Mouse (Mus musculus): ENCODE measurements around the gene Man1b1. TPM values are rescaled to one million over a fixed set of nuclear protein-coding genes. Genes with fewer than 3 reads are reported as not detected.

The Man1b1 gene
- polyA plus RNA-seq, 1 experiment from 2014 or later: 73.5 TPM

DNA sequence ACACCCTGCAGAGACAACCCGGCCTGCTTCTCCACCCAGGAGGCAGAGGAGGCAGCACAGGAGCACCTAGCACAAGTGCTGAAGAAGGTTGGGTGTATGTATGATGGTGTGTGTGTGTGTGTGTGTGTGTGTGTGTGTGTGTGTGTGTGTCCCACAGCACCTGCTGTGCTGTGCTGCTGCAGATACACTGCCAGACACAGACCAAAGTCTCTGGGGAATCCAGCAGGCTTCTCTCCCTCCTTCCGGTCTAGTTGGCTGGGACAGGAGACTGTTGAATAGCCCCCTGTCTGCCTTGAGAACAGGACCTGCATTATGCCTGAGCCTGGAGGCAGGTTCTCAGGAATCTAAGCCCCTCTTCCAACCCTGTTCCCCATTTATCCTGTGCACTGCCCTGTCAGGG is 41.3 kb downstream of the Man1b1 start:
- 17% methylated on average over 2 of the region's 2 CpGs for WGBS
- no peak overlapping the region for H3K27ac ChIP-seq

GRCm38 (mm10) chr2:25376589-25376988 is 44.5 kb downstream of the Man1b1 start:
- 62% methylated on average over 4 of the region's 4 CpGs for WGBS
- no peak for ATAC-seq (ENCODE audit: low FRiP score)
- no peak overlapping the region for H3K4me2 ChIP-seq (replicated peaks)

More for the DNA sequence above, 41.3 kb downstream of the Man1b1 start:
- no peak for ATAC-seq (ENCODE audit: low FRiP score)
- Histone ChIP-seq H3K27me3 (peaks cover 16% of the 10 kb centered on the region), H3K9ac (peak overlapping the region; percentile 70), H3K4me2 (replicated peaks) (peak overlapping the region; percentile 92), H3K4me3 (peak overlapping the region; percentile 72), H3K4me1 (peaks cover 29% of the 10 kb centered on the region), H3K36me3 (0 out of 2 replicates have a peak, but pooled peaks cover 8% of the 10 kb centered on the region), H3K9me3 (replicated peaks) (no peaks in the 10 kb centered on the region)

DNA sequence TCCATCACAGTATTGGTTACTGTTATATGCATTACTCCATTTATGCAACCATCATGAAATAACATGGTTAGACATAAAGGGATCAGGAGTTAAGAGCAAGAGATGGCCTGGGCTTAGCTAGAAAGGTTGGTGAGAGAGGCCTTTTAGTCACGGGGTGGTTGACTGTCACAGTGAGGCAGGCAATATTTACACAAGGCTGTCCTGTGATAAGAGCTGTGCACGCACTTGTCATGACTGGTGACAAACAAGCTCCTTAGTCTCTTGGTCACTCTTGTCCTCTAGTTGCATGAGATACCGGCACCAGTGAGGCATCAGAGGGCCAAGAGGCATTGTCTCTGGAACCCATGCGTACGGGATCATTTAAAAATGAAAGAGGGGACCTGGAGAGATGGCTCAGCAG is 52.4 kb downstream of the Man1b1 start:
- WGBS: 80% methylated on average over 5 of the region's 5 CpGs

More at GRCm38 (mm10) chr2:25376589-25376988, 44.5 kb downstream of the Man1b1 start:
- H3K9ac ChIP-seq: no peak overlapping the region
- no peaks in the 10 kb centered on the region for H3K9me3 ChIP-seq (replicated peaks)
- peaks cover 28% of the 10 kb centered on the region for H3K4me1 ChIP-seq
- H3K4me3 ChIP-seq: no peak overlapping the region
- peaks cover 11% of the 10 kb centered on the region; the same call in 1 of the 2 replicates for H3K27me3 ChIP-seq
- no peak overlapping the region for H3K27ac ChIP-seq
- H3K36me3 ChIP-seq: 0 out of 2 replicates have a peak, but pooled peaks cover 8% of the 10 kb centered on the region

DNA sequence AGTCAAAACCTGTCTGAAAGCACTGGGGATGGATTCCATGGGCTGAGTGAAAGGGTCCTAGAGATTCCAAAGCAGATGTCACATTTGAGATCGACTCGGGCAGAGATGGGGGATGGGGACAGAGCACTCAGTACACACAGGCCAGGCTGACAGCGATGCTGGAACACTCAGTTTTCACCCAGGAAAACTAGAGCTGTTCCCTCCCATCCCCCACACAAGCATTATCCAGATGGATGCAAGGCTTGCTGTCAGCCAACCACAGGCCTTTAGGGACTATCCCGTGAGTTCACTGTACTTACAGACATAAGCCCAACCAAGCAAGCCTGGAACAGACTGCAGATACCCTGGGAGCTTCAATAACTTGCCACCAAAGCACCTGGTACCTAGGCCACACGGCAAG is 59.1 kb downstream of the Man1b1 start:
- Histone ChIP-seq H3K9ac (no peak overlapping the region), H3K4me1 (peaks cover 14% of the 10 kb centered on the region), H3K36me3 (no peaks in the 10 kb centered on the region), H3K27ac (no peak overlapping the region), H3K4me3 (no peak overlapping the region), H3K4me2 (replicated peaks) (no peak overlapping the region), H3K27me3 (peaks cover 27% of the 10 kb centered on the region), H3K9me3 (replicated peaks) (no peaks in the 10 kb centered on the region)
- 82% methylated on average over 5 of the region's 5 CpGs for WGBS
- ATAC-seq (ENCODE audit: low FRiP score): no peak

More for the DNA sequence above, 52.4 kb downstream of the Man1b1 start:
- no peak overlapping the region for H3K9ac ChIP-seq
- H3K36me3 ChIP-seq: no peaks in the 10 kb centered on the region
- no peak overlapping the region for H3K4me2 ChIP-seq (replicated peaks)
- no peak overlapping the region for H3K4me3 ChIP-seq
- H3K9me3 ChIP-seq (replicated peaks): no peaks in the 10 kb centered on the region
- peaks cover 7% of the 10 kb centered on the region for H3K27me3 ChIP-seq
- no peak for ATAC-seq (ENCODE audit: low FRiP score)
- H3K27ac ChIP-seq: no peak overlapping the region
- no peaks in the 10 kb centered on the region for H3K4me1 ChIP-seq

DNA sequence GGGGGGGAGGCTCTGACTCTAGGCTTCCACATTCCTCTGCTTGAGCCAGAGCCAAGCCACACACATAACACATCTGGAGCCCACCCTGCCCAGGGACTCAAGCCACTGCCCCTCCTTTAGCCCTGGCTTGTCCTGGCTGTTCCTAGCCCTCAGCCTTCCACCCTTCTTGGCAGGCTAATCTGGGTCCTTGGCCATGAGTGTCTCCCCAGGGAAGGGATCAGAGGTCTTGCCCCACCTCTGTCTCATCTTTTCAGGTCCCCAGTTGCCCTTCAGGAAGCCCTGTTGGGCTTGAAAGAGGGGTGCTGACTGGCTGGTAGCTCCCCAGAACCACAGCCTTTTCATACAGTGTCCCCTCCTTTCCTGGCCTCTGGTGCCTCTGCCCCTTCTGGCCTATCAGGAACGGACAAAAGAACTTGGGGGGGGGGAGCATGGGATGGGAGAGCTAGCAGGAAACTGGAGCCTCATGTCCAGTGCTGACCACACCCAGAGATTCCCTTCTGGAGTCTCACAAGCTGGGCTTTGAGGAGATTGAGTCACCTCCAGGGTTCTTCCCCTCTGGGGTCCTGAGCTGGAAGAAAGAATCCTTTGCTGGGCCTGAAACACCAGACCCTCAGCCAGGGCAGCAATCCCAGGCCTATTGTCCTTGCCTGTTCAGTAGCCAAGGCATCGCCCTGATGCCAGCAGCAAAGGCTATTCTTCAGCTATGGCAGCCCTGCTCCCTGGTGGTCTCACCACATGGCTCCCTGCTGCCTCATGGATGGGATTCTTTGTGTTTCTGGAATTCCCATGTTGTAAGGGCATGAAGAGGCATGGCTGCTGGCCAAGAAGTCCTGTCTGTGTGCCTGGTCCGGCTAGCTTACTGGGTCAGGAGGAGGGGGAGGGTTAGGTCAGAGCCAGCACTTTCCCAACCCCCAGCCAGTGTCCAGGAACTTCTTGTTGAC is 62.4 kb downstream of the Man1b1 start:
- no peak for ATAC-seq (ENCODE audit: low FRiP score)
- 26% methylated on average over 3 of the region's 3 CpGs for WGBS
- no peak overlapping the region for H3K4me3 ChIP-seq
- no peaks in the 10 kb centered on the region for H3K36me3 ChIP-seq
- H3K9me3 ChIP-seq (replicated peaks): no peaks in the 10 kb centered on the region
- no peak overlapping the region for H3K9ac ChIP-seq
- no peak overlapping the region for H3K4me2 ChIP-seq (replicated peaks)
- peaks cover 58% of the 10 kb centered on the region for H3K27me3 ChIP-seq
- peaks cover 18% of the 10 kb centered on the region for H3K4me1 ChIP-seq
- H3K27ac ChIP-seq: no peak overlapping the region

DNA sequence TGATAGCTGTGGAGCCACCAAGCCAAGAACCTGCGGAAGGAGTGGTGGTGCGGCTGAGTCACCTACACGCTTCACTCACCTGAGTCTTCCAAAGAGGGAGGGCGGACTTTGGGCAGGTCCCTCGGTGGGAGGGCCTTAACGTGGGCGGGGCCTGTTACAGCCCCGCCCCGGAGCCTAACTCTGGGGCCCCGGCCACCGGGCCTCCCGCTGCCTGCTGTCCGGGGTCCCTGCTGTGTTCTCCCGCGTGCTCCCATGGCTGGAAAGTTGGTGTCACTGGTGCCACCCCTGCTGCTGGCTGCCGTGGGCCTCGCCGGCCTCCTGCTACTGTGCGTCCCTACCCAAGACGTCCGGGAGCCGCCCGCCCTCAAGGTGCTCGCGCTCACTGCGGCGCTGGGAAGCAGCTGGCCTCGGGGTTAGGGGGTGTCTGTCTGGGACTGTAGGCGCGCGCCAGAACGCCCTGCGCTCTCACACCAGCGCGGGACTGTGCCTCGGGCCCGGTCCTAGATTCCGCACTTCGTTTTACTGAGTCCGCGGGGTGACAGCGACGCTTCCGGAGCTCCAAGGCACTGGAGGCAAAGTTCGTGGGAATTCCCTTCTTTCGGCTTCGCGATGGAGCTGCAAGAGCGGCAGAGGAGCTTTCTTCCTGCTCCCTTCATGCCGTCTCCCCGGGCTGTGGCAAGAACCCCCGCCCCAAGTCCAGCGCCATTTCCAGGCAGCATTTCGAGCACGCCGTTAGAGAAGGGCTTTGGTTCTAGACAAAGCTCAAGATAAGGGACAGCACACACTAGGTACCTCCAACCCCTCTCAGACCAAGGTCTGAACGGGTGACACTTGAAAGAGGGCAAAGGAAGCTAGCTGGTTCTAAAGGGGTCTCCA is 63.8 kb downstream of the Man1b1 start, which contains the start of gene Entpd2:
TSS of gene Entpd2 (plus strand) at position 154 of the 876 bp plus-strand sequence.
- H3K27ac ChIP-seq: no peak within 1 kb of the TSS
- no peak for ATAC-seq (ENCODE audit: low FRiP score)
- peaks cover 72% of the 10 kb centered on the region for H3K27me3 ChIP-seq
- H3K4me2 ChIP-seq (replicated peaks): peak within 1 kb of the TSS; percentile 56
- peak within 1 kb of the TSS; percentile 31 for H3K4me3 ChIP-seq
- WGBS: 1% methylated on average over 56 of the region's 57 CpGs
- H3K4me1 ChIP-seq: peaks cover 22% of the 10 kb centered on the region
- no peaks in the 10 kb centered on the region for H3K9me3 ChIP-seq (replicated peaks)
- no peaks in the 10 kb centered on the region for H3K36me3 ChIP-seq
- 0 out of 2 replicates have a peak within 1 kb of the TSS, but pooled peaks have one; percentile 36 for H3K9ac ChIP-seq

DNA sequence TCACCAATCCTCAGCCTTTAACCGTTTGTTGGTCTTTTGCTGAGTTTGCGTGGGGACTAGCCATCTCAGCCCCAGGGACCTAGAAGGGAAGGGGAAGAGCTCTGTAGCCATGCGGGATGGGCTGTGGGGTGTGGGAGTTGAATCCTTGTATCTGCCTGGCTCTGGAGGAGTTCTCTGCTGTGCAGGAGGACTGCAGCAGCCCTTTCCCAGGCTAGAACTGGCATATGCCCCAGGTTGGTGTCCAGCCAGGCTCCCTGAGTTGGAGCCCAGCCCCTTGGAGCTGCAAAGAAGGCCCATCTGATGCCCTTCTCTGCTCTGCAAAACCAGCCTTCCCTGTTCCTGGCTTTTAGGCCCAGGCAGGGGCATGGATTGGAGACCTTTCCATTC is 64.5 kb downstream of the Man1b1 start:
- Histone ChIP-seq H3K9ac (no peak overlapping the region), H3K4me3 (peak overlapping the region; percentile 31; the same call in 1 of the 2 replicates), H3K27me3 (peaks cover 78% of the 10 kb centered on the region), H3K4me1 (peaks cover 22% of the 10 kb centered on the region), H3K9me3 (replicated peaks) (no peaks in the 10 kb centered on the region), H3K27ac (no peak overlapping the region), H3K4me2 (replicated peaks) (peak overlapping the region; percentile 56; the same call in 1 of the 2 replicates), H3K36me3 (no peaks in the 10 kb centered on the region)
- ATAC-seq (ENCODE audit: low FRiP score): no peak
- 32% methylated on average over 3 of the region's 3 CpGs for WGBS

- peaks cover 22% of the 10 kb centered on the region for H3K4me1 ChIP-seq
- 73% methylated on average over 1 of the region's 1 CpGs for WGBS
- H3K9me3 ChIP-seq (replicated peaks): no peaks in the 10 kb centered on the region
- H3K9ac ChIP-seq: no peak overlapping the region
- no peaks in the 10 kb centered on the region for H3K36me3 ChIP-seq
- H3K27me3 ChIP-seq: peaks cover 82% of the 10 kb centered on the region
- no peak overlapping the region for H3K4me2 ChIP-seq (replicated peaks)
- H3K27ac ChIP-seq: no peak overlapping the region
- ATAC-seq (ENCODE audit: low FRiP score): no peak
- H3K4me3 ChIP-seq: no peak overlapping the region
Measured at GRCm38 (mm10) chr2:25397010-25397409, 64.9 kb downstream of the Man1b1 start.

GRCm38 (mm10) chr2:25398065-25398464 is 65.9 kb downstream of the Man1b1 start:
- H3K9ac ChIP-seq: no peak overlapping the region
- no peak overlapping the region for H3K27ac ChIP-seq
- ATAC-seq (ENCODE audit: low FRiP score): no peak
- 91% methylated on average over 7 of the region's 7 CpGs for WGBS
- no peak overlapping the region for H3K4me3 ChIP-seq
- peaks cover 24% of the 10 kb centered on the region for H3K4me1 ChIP-seq
- peaks cover 85% of the 10 kb centered on the region for H3K27me3 ChIP-seq
- no peak overlapping the region for H3K4me2 ChIP-seq (replicated peaks)
- H3K36me3 ChIP-seq: no peaks in the 10 kb centered on the region
- H3K9me3 ChIP-seq (replicated peaks): no peaks in the 10 kb centered on the region

DNA sequence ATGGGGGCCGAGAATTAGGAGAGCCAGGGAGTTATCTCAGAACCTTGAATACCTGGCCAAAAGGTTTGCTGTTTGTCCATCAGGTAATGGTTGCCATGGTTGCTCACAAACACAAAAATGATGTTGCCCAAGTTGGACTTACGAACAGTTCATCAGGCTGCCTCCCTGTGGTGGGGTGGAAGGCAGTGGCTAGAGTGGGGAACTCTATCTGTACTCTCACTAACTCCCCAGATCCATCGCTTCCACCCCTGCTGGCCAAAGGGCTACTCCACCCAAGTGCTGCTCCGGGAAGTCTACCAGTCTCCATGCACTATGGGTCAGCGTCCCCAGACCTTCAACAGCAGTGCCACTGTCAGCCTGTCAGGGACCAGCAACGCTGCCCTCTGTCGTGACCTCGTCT is 66.9 kb downstream of the Man1b1 start, which contains the start of gene Npdc1:
TSS of gene Npdc1 (plus strand) at position 301 of the 400 bp plus-strand sequence.
- WGBS: 61% methylated on average over 8 of the region's 8 CpGs
- Histone ChIP-seq H3K4me2 (replicated peaks) (no peak within 1 kb of the TSS), H3K9ac (no peak within 1 kb of the TSS), H3K27ac (no peak within 1 kb of the TSS), H3K4me1 (peaks cover 30% of the 10 kb centered on the region), H3K9me3 (replicated peaks) (no peaks in the 10 kb centered on the region), H3K36me3 (no peaks in the 10 kb centered on the region), H3K4me3 (no peak within 1 kb of the TSS), H3K27me3 (peaks cover 82% of the 10 kb centered on the region)
- no peak for ATAC-seq (ENCODE audit: low FRiP score)

DNA sequence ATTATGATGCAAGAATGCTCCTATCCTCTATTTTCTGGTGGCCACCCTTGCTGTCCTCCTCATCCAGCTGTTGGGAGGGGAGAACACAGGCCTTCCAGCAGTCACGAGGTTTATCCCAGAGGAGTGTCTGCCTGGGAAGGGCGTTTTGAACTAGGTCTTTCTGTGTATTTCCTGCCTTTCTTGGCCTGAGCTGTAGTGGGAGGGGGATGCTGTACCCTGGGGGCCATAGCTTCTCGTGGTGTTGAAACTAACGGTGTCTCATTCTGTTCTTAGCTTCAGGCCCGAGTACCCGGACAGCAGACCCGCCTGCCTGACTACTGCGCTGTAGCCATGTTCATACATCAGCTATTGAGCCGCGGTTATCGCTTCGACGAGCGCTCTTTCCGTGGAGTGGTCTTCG is 68.2 kb downstream of the Man1b1 start:
- Histone ChIP-seq H3K4me1 (peaks cover 31% of the 10 kb centered on the region), H3K27ac (no peak overlapping the region), H3K4me3 (peak overlapping the region; percentile 14), H3K36me3 (no peaks in the 10 kb centered on the region), H3K27me3 (peaks cover 70% of the 10 kb centered on the region), H3K9ac (no peak overlapping the region), H3K9me3 (replicated peaks) (no peaks in the 10 kb centered on the region), H3K4me2 (replicated peaks) (peak overlapping the region; percentile 44)
- WGBS: 21% methylated on average over 16 of the region's 16 CpGs
- ATAC-seq (ENCODE audit: low FRiP score): no peak

DNA sequence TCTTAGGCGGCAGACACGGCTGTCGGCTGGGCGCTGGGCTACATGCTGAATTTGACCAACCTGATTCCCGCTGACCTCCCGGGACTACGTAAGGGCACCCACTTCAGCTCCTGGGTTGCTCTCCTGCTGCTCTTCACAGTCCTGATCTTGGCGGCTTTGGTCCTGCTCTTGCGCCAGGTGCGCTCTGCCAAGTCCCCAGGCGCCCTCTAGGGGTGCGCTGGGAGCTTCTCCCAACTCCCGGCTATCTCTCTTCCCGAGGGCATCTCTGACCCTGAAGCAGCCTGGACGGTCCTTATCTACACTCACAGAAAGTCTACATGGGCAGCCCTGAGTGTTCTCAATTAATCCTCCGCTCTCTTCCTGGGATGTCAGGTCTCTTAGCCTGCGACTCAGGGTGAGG is 68.6 kb downstream of the Man1b1 start:
- WGBS: 2% methylated on average over 17 of the region's 17 CpGs

More for the DNA sequence above, 68.6 kb downstream of the Man1b1 start:
- Histone ChIP-seq H3K4me2 (replicated peaks) (peak overlapping the region; percentile 44), H3K9me3 (replicated peaks) (no peaks in the 10 kb centered on the region), H3K4me3 (peak overlapping the region; percentile 14), H3K36me3 (no peaks in the 10 kb centered on the region), H3K9ac (no peak overlapping the region), H3K4me1 (peaks cover 33% of the 10 kb centered on the region), H3K27me3 (peaks cover 65% of the 10 kb centered on the region), H3K27ac (no peak overlapping the region)
- no peak for ATAC-seq (ENCODE audit: low FRiP score)
